Mouse (Mus musculus) liver, embryonic 12.5 days (tissue): ENCODE measurements around the gene Hist1h2bj. TPM values are rescaled to one million over a fixed set of nuclear protein-coding genes. Genes with fewer than 3 reads are reported as not detected.

Experiments used
- microRNA-seq: library from miRNA; unstranded; fragments of <30 nt; microRNA quantifications from one replicate; pipeline ENCODE4, GENCODE M21; 2017
- polyA plus RNA-seq: library from polyadenylated mRNA; unstranded; fragments of >200 nt; fragmentation: Nextera tagmentation; extraction: Ambion mirVana; gene quantifications from 2 replicates; pipeline ENCODE4 v1.2.1, GENCODE M21; 2016

Gene Hist1h2bj
- polyA plus RNA-seq, 1 experiment from 2014 or later, result 17.1 TPM

Small RNA genes lying within 50 kb of the gene (microRNA-seq; reads per million reads assigned to microRNA genes)
- gene Gm26300 (not detected), gene Gm44390 (not detected), gene Gm44486 (not detected)

Other genes starting within 250 kb of the Hist1h2bj start
- gene Hist1h2bq, start 233.0 kb upstream of the Hist1h2bj start, polyA plus RNA-seq, result 24.4 and 26.2 TPM in 2 replicates
- gene Hist1h2ao, start 232.7 kb upstream of the Hist1h2bj start, polyA plus RNA-seq, result not detected in 2 replicates
- not detected in 2 replicates for gene Hist1h4m, start 231.5 kb upstream of the Hist1h2bj start, polyA plus RNA-seq
- 20.8 and 25.3 TPM in 2 replicates for gene Hist1h4n, start 211.0 kb upstream of the Hist1h2bj start, polyA plus RNA-seq
- 5,867 and 6,049 TPM in 2 replicates for gene Hist1h2ap, start 209.7 kb upstream of the Hist1h2bj start, polyA plus RNA-seq
- 25.4 and 26.3 TPM in 2 replicates for gene Hist1h2br, start 209.5 kb upstream of the Hist1h2bj start, polyA plus RNA-seq
- 1.9 and 2.5 TPM in 2 replicates for gene Zfp184, start 98.1 kb upstream of the Hist1h2bj start, polyA plus RNA-seq
- gene Pom121l2, start 62.0 kb upstream of the Hist1h2bj start, polyA plus RNA-seq, result not detected in 2 replicates
- 0.22 and 0.33 TPM in 2 replicates for gene Prss16, start 33.5 kb upstream of the Hist1h2bj start, polyA plus RNA-seq
- 9.3 and 17.8 TPM in 2 replicates for gene Hist1h2ah, start 7.6 kb upstream of the Hist1h2bj start, polyA plus RNA-seq
- 4.4 and 4.8 TPM in 2 replicates for gene Hist1h2bk, start 7.3 kb upstream of the Hist1h2bj start, polyA plus RNA-seq
- 44.1 and 49.4 TPM in 2 replicates for gene Hist1h4i, start 1.9 kb upstream of the Hist1h2bj start, polyA plus RNA-seq
- gene Hist1h2ag, start 270 bp upstream of the Hist1h2bj start, polyA plus RNA-seq, result 24.0 and 28.2 TPM in 2 replicates
- gene Vmn1r188, start 41.2 kb downstream of the Hist1h2bj start, polyA plus RNA-seq, result not detected in 2 replicates
- gene Vmn1r189, start 62.6 kb downstream of the Hist1h2bj start, polyA plus RNA-seq, result not detected in 2 replicates
- not detected in 2 replicates for gene Vmn1r191, start 140.8 kb downstream of the Hist1h2bj start, polyA plus RNA-seq
- gene Vmn1r192, start 147.9 kb downstream of the Hist1h2bj start, polyA plus RNA-seq, result not detected in 2 replicates
- gene Vmn1r193, start 179.9 kb downstream of the Hist1h2bj start, polyA plus RNA-seq, result not detected in 2 replicates
- not detected in 2 replicates for gene Vmn1r194, start 201.0 kb downstream of the Hist1h2bj start, polyA plus RNA-seq
- gene Vmn1r195, start 227.3 kb downstream of the Hist1h2bj start, polyA plus RNA-seq, result not detected in 2 replicates
- gene Vmn1r196, start 246.7 kb downstream of the Hist1h2bj start, polyA plus RNA-seq, result not detected in 2 replicates